Mouse (Mus musculus): ENCODE data around the gene Cul9.
"Not testable (repeated sequence)": the region's sequence is repeated elsewhere in the genome, so short reads cannot be mapped to it uniquely, and the experiment has no call there.

The Cul9 gene

GRCm38 (mm10) chr17:46545813-46546564 lies at the start of gene Cul9:
Gene Cul9, minus strand, starts transcription at chr17:46546388.
- DNase-seq (ENCODE audit: extremely low spot score, low spot score), result peak; percentile 71

GRCm38 (mm10) chr17:46595336-46595735 lies 49.1 kb upstream of the Cul9 start:
- DNase-seq (ENCODE audit: extremely low spot score, low spot score), result no peak

- DNase-seq (ENCODE audit: extremely low spot score, low spot score), result no peak
These were observed 48.4 kb upstream of the Cul9 start for GRCm38 (mm10) chr17:46594606-46595005.

GRCm38 (mm10) chr17:46593124-46593523 lies 46.9 kb upstream of the Cul9 start:
- DNase-seq (ENCODE audit: extremely low spot score, low spot score), result no peak

GRCm38 (mm10) chr17:46591406-46591805 lies 45.2 kb upstream of the Cul9 start:
- no peak for DNase-seq (ENCODE audit: extremely low spot score, low spot score)

GRCm38 (mm10) chr17:46590439-46590838 lies 44.3 kb upstream of the Cul9 start:
- no peak for DNase-seq (ENCODE audit: extremely low spot score, low spot score)

- no peak for DNase-seq (ENCODE audit: extremely low spot score, low spot score)
These were observed 43.6 kb upstream of the Cul9 start for GRCm38 (mm10) chr17:46589635-46590314.

GRCm38 (mm10) chr17:46588913-46589312 lies 42.7 kb upstream of the Cul9 start:
- DNase-seq (ENCODE audit: extremely low spot score, low spot score), result no peak

GRCm38 (mm10) chr17:46588173-46588572 lies 42.0 kb upstream of the Cul9 start:
- DNase-seq (ENCODE audit: extremely low spot score, low spot score), result no peak

- DNase-seq (ENCODE audit: extremely low spot score, low spot score), result no peak
These were observed 40.1 kb upstream of the Cul9 start for GRCm38 (mm10) chr17:46586327-46586726.

- DNase-seq (ENCODE audit: extremely low spot score, low spot score), result no peak
These were observed 32.5 kb upstream of the Cul9 start for GRCm38 (mm10) chr17:46578650-46579049.

- no peak for DNase-seq (ENCODE audit: extremely low spot score, low spot score)
These were observed 29.9 kb upstream of the Cul9 start for GRCm38 (mm10) chr17:46576070-46576469.

GRCm38 (mm10) chr17:46574535-46574934 lies 28.3 kb upstream of the Cul9 start:
- DNase-seq (ENCODE audit: extremely low spot score, low spot score), result no peak

- DNase-seq (ENCODE audit: extremely low spot score, low spot score), result no peak
These were observed 24.8 kb upstream of the Cul9 start for GRCm38 (mm10) chr17:46571005-46571404.

GRCm38 (mm10) chr17:46559146-46559545 lies 13.0 kb upstream of the Cul9 start:
- DNase-seq (ENCODE audit: extremely low spot score, low spot score), result no peak

- no peak for DNase-seq (ENCODE audit: extremely low spot score, low spot score)
These were observed 12.0 kb upstream of the Cul9 start for GRCm38 (mm10) chr17:46558151-46558550.

GRCm38 (mm10) chr17:46557321-46557720 lies 11.1 kb upstream of the Cul9 start:
- DNase-seq (ENCODE audit: extremely low spot score, low spot score), result not testable (repeated sequence)

GRCm38 (mm10) chr17:46556584-46556945 lies 10.4 kb upstream of the Cul9 start:
- DNase-seq (ENCODE audit: extremely low spot score, low spot score), result peak; percentile 72

GRCm38 (mm10) chr17:46555673-46556583 lies 9.7 kb upstream of the Cul9 start, which contains the start of gene Srf:
Gene Srf, minus strand, starts transcription at chr17:46556175.
- peak; percentile 95 for DNase-seq (ENCODE audit: extremely low spot score, low spot score)

GRCm38 (mm10) chr17:46554977-46555672 lies 8.9 kb upstream of the Cul9 start:
- DNase-seq (ENCODE audit: extremely low spot score, low spot score), result peak; percentile 76

- DNase-seq (ENCODE audit: extremely low spot score, low spot score), result no peak
These were observed 8.4 kb upstream of the Cul9 start for GRCm38 (mm10) chr17:46554646-46554976.
